Mouse (Mus musculus) ES-E14 (cell line): ENCODE measurements around the gene Abi3. TPM values are rescaled to one million over a fixed set of nuclear protein-coding genes. Genes with fewer than 3 reads are reported as not detected.

Experiments
- DNase-seq: peaks from one replicate; pipeline ENCODE4 v3.0.0-alpha.2; 2013; ENCODE audit warnings: low read depth, low spot score
- H3K27ac ChIP-seq: 2 replicates; pipeline ENCODE4 v1.5.1; 2012; ENCODE audit warnings: low read depth, mild to moderate bottlenecking, low read length, moderate library complexity, mixed read lengths; ENCODE audit not compliant: poor library complexity, insufficient read depth, severe bottlenecking
- H3K36me3 ChIP-seq: 2 replicates; pipeline ENCODE4 v1.6.1; 2012; ENCODE audit warnings: mild to moderate bottlenecking, low read length, moderate library complexity, mixed read lengths; ENCODE audit not compliant: control insufficient read depth, poor library complexity, insufficient read depth, severe bottlenecking
- H3K4me1 ChIP-seq, 2 experiments: fragments of 150-350 bp in 1 of 2; sonication (generic) in 1 of 2; 2 replicates each; pipeline ENCODE4 v1.6.1; 2012; ENCODE audit warnings: low read length in 2 of 2, mild to moderate bottlenecking in 1 of 2, mixed read lengths in 1 of 2; ENCODE audit not compliant: control insufficient read depth in 2 of 2, insufficient read depth in 2 of 2, poor library complexity in 1 of 2
- H3K4me3 ChIP-seq, 2 experiments: fragments of 150-350 bp in 1 of 2; sonication (generic) in 1 of 2; 2 replicates each; pipeline ENCODE4 v1.5.1; 2012; ENCODE audit warnings: low read length in 2 of 2, low read depth in 1 of 2, mild to moderate bottlenecking in 1 of 2, mixed read lengths in 1 of 2; ENCODE audit not compliant: insufficient read depth in 1 of 2, poor library complexity in 1 of 2, severe bottlenecking in 1 of 2
- H3K9ac ChIP-seq: 2 replicates; pipeline ENCODE4 v1.6.1; 2012; ENCODE audit warnings: low read depth, mild to moderate bottlenecking, low read length, mixed read lengths; ENCODE audit not compliant: poor library complexity, insufficient read depth, severe bottlenecking
- H3K9me3 ChIP-seq: fragments of 150-350 bp; sonication (generic); 2 replicates; pipeline ENCODE4 v1.6.1; 2012; ENCODE audit warnings: low read depth, mild to moderate bottlenecking, low read length; ENCODE audit not compliant: control insufficient read depth, insufficient read depth
- CHD2 ChIP-seq: IDR thresholded peaks from 2 replicates; pipeline ENCODE4 v1.6.1; 2014; ENCODE audit warnings: mild to moderate bottlenecking, low read depth, low read length, inconsistent platforms
- HCFC1 ChIP-seq: IDR thresholded peaks from 2 replicates; pipeline ENCODE4 v1.6.1; 2012; ENCODE audit warnings: low read length, inconsistent platforms, borderline replicate concordance; ENCODE audit not compliant: insufficient read depth
- MAFK ChIP-seq: IDR thresholded peaks from 2 replicates; pipeline ENCODE4 v1.6.1; 2014; ENCODE audit warnings: mild to moderate bottlenecking, low read depth, low read length, inconsistent platforms; ENCODE audit not compliant: insufficient read depth
- ZC3H11A ChIP-seq: IDR thresholded peaks from 2 replicates; pipeline ENCODE4 v1.6.1; 2012; ENCODE audit warnings: low read depth, mild to moderate bottlenecking, inconsistent platforms, low read length, borderline replicate concordance
- ZNF384 ChIP-seq: IDR thresholded peaks from 2 replicates; pipeline ENCODE4 v1.6.1; 2012; ENCODE audit warnings: low read depth, low read length, inconsistent platforms
- in situ Hi-C, 2 experiments: fragments of 600-800 bp; cut with MboI; formaldehyde crosslinking; loops; one replicate each; pipeline ENCODE4 v1.15.1; 2025; ENCODE audit warnings: low sequenced_read_pairs in 2 of 2, inconsistent platforms in 1 of 2; ENCODE audit not compliant: unreplicated experiment in 2 of 2
- total RNA-seq: library from RNA; depleted of rRNA; stranded (reverse); fragments of 300-350 nt; gene quantifications from 2 replicates; pipeline ENCODE4 v1.2.3, GENCODE M21; 2012; rRNA removed

Abi3 gene
- total RNA-seq, 1 experiment: 1.3 TPM

- no peaks in the 10 kb centered on the region for H3K36me3 ChIP-seq
- no peak overlapping the region for H3K4me3 ChIP-seq
- H3K9ac ChIP-seq: no peak overlapping the region
- in situ Hi-C loops: no loop called here
- peaks cover 0 to 2% of the 10 kb centered on the region in 2 experiments; a peak in 3 of 4 replicates for H3K4me1 ChIP-seq
- H3K27ac ChIP-seq: no peak overlapping the region
- no peak for TF ChIP-seq MAFK
- no peak for TF ChIP-seq ZNF384
- TF ChIP-seq HCFC1: no peak
- no peak for TF ChIP-seq ZC3H11A
- no peak for TF ChIP-seq CHD2
- no peaks in the 10 kb centered on the region for H3K9me3 ChIP-seq
- DNase-seq: no peak
Observed at GRCm38 (mm10) chr11:95783958-95784357, 58.3 kb downstream of the Abi3 start.

- H3K36me3 ChIP-seq: no peaks in the 10 kb centered on the region
- H3K9ac ChIP-seq: no peak overlapping the region
- H3K4me3 ChIP-seq: no peak overlapping the region
- TF ChIP-seq CHD2: no peak
- TF ChIP-seq HCFC1: no peak
- no peak for TF ChIP-seq MAFK
- in situ Hi-C loops: no loop called here
- DNase-seq: no peak
- H3K4me1 ChIP-seq: peaks cover 0 to 2% of the 10 kb centered on the region in 2 experiments; a peak in 3 of 4 replicates
- no peak overlapping the region for H3K27ac ChIP-seq
- H3K9me3 ChIP-seq: no peaks in the 10 kb centered on the region
Observed at GRCm38 (mm10) chr11:95783457-95783856, 58.8 kb downstream of the Abi3 start.

GRCm38 (mm10) chr11:95781557-95781956, 60.7 kb downstream of the Abi3 start:
- Histone ChIP-seq H3K27ac (no peak overlapping the region), H3K4me1 (peaks cover 0 to 9% of the 10 kb centered on the region in 2 experiments; a peak in 3 of 4 replicates), H3K4me3 (no peak overlapping the region), H3K9me3 (no peaks in the 10 kb centered on the region), H3K36me3 (no peaks in the 10 kb centered on the region; the same call in 1 of the 2 replicates), H3K9ac (no peak overlapping the region)
- DNase-seq: no peak
- in situ Hi-C loops: no loop called here
- TF ChIP-seq HCFC1: no peak
- no peak for TF ChIP-seq ZC3H11A
- TF ChIP-seq CHD2: no peak
- TF ChIP-seq MAFK: no peak
- no peak for TF ChIP-seq ZNF384

GRCm38 (mm10) chr11:95780480-95780879, 61.8 kb downstream of the Abi3 start:
- TF ChIP-seq MAFK (no peak), ZNF384 (no peak), HCFC1 (no peak), CHD2 (no peak), ZC3H11A (no peak)

More at GRCm38 (mm10) chr11:95780480-95780879, 61.8 kb downstream of the Abi3 start:
- no peaks in the 10 kb centered on the region for H3K9me3 ChIP-seq
- H3K27ac ChIP-seq: no peak overlapping the region
- peaks cover 0 to 9% of the 10 kb centered on the region in 2 experiments; a peak in 3 of 4 replicates for H3K4me1 ChIP-seq
- no peak for DNase-seq
- H3K36me3 ChIP-seq: peaks cover 3% of the 10 kb centered on the region; the same call in 1 of the 2 replicates
- in situ Hi-C loops: no loop called here
- no peak overlapping the region for H3K9ac ChIP-seq
- H3K4me3 ChIP-seq: no peak overlapping the region

Other genes with a start within 250 kb of the Abi3 start
- gene Phb, start 175.5 kb downstream of the Abi3 start, total RNA-seq: 693 and 831 TPM in 2 replicates
- gene Zfp652, start 129.8 kb downstream of the Abi3 start, total RNA-seq: 26.9 and 47.0 TPM in 2 replicates
- 1.5 and 3.0 TPM in 2 replicates for gene B130006D01Rik, start 118.9 kb downstream of the Abi3 start, total RNA-seq
- gene Phospho1, start 18.0 kb downstream of the Abi3 start, total RNA-seq: 1.8 and 2.6 TPM in 2 replicates
- gene Gngt2, start 5.3 kb downstream of the Abi3 start, total RNA-seq: 9.0 and 9.2 TPM in 2 replicates
- 1.5 and 2.3 TPM in 2 replicates for gene B4galnt2, start 72.4 kb upstream of the Abi3 start, total RNA-seq
- 273 and 354 TPM in 2 replicates for gene Igf2bp1, start 163.5 kb upstream of the Abi3 start, total RNA-seq
- gene Gip, start 182.1 kb upstream of the Abi3 start, total RNA-seq: 0.89 and 1.5 TPM in 2 replicates
- gene Snf8, start 192.4 kb upstream of the Abi3 start, total RNA-seq: 51.5 and 79.4 TPM in 2 replicates
- gene Ube2z, start 222.9 kb upstream of the Abi3 start, total RNA-seq: 42.5 and 75.9 TPM in 2 replicates
- 726 and 963 TPM in 2 replicates for gene Atp5g1, start 233.2 kb upstream of the Abi3 start, total RNA-seq